Mouse (Mus musculus) adrenal gland, adult 18-20 months (tissue): ENCODE results near the gene Aaas. TPM values are rescaled to one million over a fixed set of nuclear protein-coding genes. Genes with fewer than 3 reads are reported as not detected.
A peak's percentile ranks its signal among the peaks of the same experiment; 100 is the strongest.

Source experiments
- DNase-seq, 2 experiments: peaks; one replicate each; pipeline ENCODE4 v3.0.0; 2021 to 2022; ENCODE audit warnings: low spot score in 2 of 2
- long read RNA-seq, 2 experiments: library from polyadenylated mRNA; stranded (forward); transcript quantifications; one replicate each; pipeline ENCODE4 v2.0.0; 2021
- total RNA-seq, 2 experiments: library from RNA; stranded (reverse); gene quantifications; 1 replicate in 1 of 2; 2 replicates in 1 of 2; pipeline ENCODE4 v1.2.3; 2021

The Aaas gene
- 10 to 100 TPM; 12.0 to 14.7 TPM for total RNA-seq
- long read RNA-seq, experiment 1, partial matches to known transcripts, result 0 of 2 reads
- long read RNA-seq, experiment 1, other reads (novel, unspliced or antisense), result 0 of 2 reads
- long read RNA-seq, experiment 2, transcript Aaas-201 (16 exons, 1,811 nt), result major isoform, 13 of 18 reads
- long read RNA-seq, experiment 2, partial matches to known transcripts, result 5 of 18 reads
- long read RNA-seq, experiment 2, other reads (novel, unspliced or antisense), result 0 of 18 reads

- peak; percentile 95 to 96 for DNase-seq
Measured at GRCm38 (mm10) chr15:102350138-102350941, at the start of gene Aaas. TSS of gene Aaas (minus strand) at chr15:102350771.

GRCm38 (mm10) chr15:102399229-102400221 lies 49.0 kb upstream of the Aaas start:
- DNase-seq, result peak; percentile 83 to 85

- DNase-seq, result no peak
Measured at GRCm38 (mm10) chr15:102398629-102399028, 48.1 kb upstream of the Aaas start.

GRCm38 (mm10) chr15:102395061-102395460 lies 44.5 kb upstream of the Aaas start:
- DNase-seq, result no peak

GRCm38 (mm10) chr15:102393584-102394014 lies 43.0 kb upstream of the Aaas start:
- no peak for DNase-seq

- no peak for DNase-seq
Measured at GRCm38 (mm10) chr15:102392520-102392919, 41.9 kb upstream of the Aaas start.

GRCm38 (mm10) chr15:102388942-102389341 lies 38.4 kb upstream of the Aaas start:
- no peak for DNase-seq

- DNase-seq, result no peak
Measured at GRCm38 (mm10) chr15:102386640-102387039, 36.1 kb upstream of the Aaas start.

GRCm38 (mm10) chr15:102383671-102384070 lies 33.1 kb upstream of the Aaas start:
- no peak for DNase-seq

- peak; percentile 86 to 91 for DNase-seq
Measured at GRCm38 (mm10) chr15:102381575-102381974, 31.0 kb upstream of the Aaas start.

GRCm38 (mm10) chr15:102377810-102378262 lies 27.3 kb upstream of the Aaas start:
- DNase-seq, result peak; percentile 29 to 51

GRCm38 (mm10) chr15:102377163-102377543 lies 26.6 kb upstream of the Aaas start:
- DNase-seq, result peak; percentile 81 to 91

GRCm38 (mm10) chr15:102376453-102377162 lies 26.0 kb upstream of the Aaas start:
- peak; percentile 57 to 65 for DNase-seq

- no peak for DNase-seq
Measured at GRCm38 (mm10) chr15:102370727-102371126, 20.2 kb upstream of the Aaas start.

GRCm38 (mm10) chr15:102369972-102370371 lies 19.4 kb upstream of the Aaas start:
- no peak for DNase-seq

- DNase-seq, result no peak
Measured at GRCm38 (mm10) chr15:102366733-102367344, 16.3 kb upstream of the Aaas start, which contains the start of gene Sp7. TSS of gene Sp7 (minus strand) at chr15:102367182.

GRCm38 (mm10) chr15:102366238-102366637 lies 15.7 kb upstream of the Aaas start:
- no peak for DNase-seq

GRCm38 (mm10) chr15:102364678-102365077 lies 14.1 kb upstream of the Aaas start:
- no peak for DNase-seq

- no peak for DNase-seq
Measured at GRCm38 (mm10) chr15:102362648-102363047, 12.1 kb upstream of the Aaas start.

GRCm38 (mm10) chr15:102358834-102359233 lies 8.3 kb upstream of the Aaas start:
- no peak for DNase-seq
